Mouse (Mus musculus): ENCODE results near the gene Plekhg3. TPM values are rescaled to one million over a fixed set of nuclear protein-coding genes. Genes with fewer than 3 reads are reported as not detected.

Gene Plekhg3
- 0.47 and 0.90 TPM in 2 replicates for polyA plus RNA-seq (2014; fragmentation: Nextera tagmentation; extraction: Ambion mirVana)

DNA sequence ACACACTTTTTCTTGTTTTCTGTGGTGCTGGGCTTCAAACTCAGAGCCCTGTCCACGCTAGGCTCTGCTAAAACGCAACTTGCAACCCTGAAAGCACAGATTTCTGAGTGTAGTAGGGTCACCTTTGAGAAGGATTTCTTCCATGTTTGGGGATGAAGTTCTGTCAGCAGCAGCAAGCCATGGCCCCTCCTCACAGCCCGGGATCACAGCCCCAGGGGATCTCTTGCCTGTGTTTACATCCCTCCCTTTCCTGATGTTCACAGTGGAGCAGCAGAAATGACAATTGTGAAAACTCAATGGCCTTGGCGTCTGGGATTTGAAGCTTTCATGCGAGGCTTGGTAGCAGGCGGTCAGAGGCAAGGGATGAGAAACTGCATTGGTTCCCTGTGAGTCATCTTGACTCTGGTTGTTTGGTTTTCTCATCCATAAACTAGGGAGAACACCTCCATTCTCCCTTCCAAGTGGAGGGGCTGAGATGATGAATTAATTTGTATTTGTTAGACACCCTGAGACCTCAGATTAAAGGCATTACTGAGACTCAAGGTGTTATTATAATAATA is at the start of gene Plekhg3:
Plekhg3 (plus strand) TSS at position 312 of the 560 bp plus-strand sequence.
- no peak for ATAC-seq (ENCODE audit: low read depth)
- H3K27me3 ChIP-seq (ENCODE audit: control insufficient read depth, insufficient read depth, low read length), result peaks cover 39% of the 10 kb centered on the region

DNA sequence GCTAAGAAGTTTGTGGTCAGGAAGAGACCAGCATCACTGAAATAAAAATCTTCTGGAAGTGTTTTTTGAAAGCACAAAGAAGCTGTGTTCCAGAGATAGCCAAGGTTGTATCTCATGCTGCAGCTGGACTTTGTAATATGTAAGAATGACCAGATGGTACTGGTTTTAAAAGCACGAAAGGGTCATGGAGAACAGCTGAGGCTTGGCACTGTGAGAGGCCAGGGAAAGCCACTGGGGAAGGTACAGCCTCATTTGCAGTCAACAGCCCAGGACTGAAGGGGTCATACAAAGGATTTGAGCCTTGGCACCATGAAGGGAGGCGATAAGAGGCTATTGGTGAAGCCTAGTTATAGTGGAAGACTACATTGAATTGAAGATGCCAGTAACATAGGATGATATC is 48.2 kb upstream of the Plekhg3 start:
- WGBS, result 87% methylated on average over 2 of the region's 2 CpGs
- Histone ChIP-seq H3K27ac (ENCODE audit: low read depth, low read length) (no peak overlapping the region), H3K9ac (replicated peaks; ENCODE audit: low read depth, low read length) (no peak overlapping the region), H3K36me3 (ENCODE audit: control insufficient read depth, insufficient read depth, low read length) (no peaks in the 10 kb centered on the region), H3K4me2 (ENCODE audit: low read depth, low read length) (no peak overlapping the region), H3K4me3 (ENCODE audit: low read depth, low read length) (no peak overlapping the region), H3K4me1 (ENCODE audit: control insufficient read depth, insufficient read depth, low read length) (no peaks in the 10 kb centered on the region), H3K27me3 (ENCODE audit: control insufficient read depth, insufficient read depth, low read length) (no peaks in the 10 kb centered on the region), H3K9me3 (ENCODE audit: control insufficient read depth, low read length) (no peaks in the 10 kb centered on the region)
- ATAC-seq (ENCODE audit: low read depth), result no peak

More for the DNA sequence above, at the start of gene Plekhg3:
- Histone ChIP-seq H3K4me1 (ENCODE audit: control insufficient read depth, insufficient read depth, low read length) (peaks cover 8% of the 10 kb centered on the region; the same call in 1 of the 2 replicates), H3K9ac (replicated peaks; ENCODE audit: low read depth, low read length) (no peak within 1 kb of the TSS), H3K27ac (ENCODE audit: low read depth, low read length) (no peak within 1 kb of the TSS), H3K4me2 (ENCODE audit: low read depth, low read length) (no peak within 1 kb of the TSS), H3K36me3 (ENCODE audit: control insufficient read depth, insufficient read depth, low read length) (no peaks in the 10 kb centered on the region), H3K4me3 (ENCODE audit: low read depth, low read length) (no peak within 1 kb of the TSS), H3K9me3 (ENCODE audit: control insufficient read depth, low read length) (no peaks in the 10 kb centered on the region)
- 39% methylated on average over 6 of the region's 6 CpGs for WGBS

GRCm38 (mm10) chr12:76482948-76483347 is 47.7 kb upstream of the Plekhg3 start:
- Histone ChIP-seq H3K9ac (replicated peaks; ENCODE audit: low read depth, low read length) (no peak overlapping the region), H3K9me3 (ENCODE audit: control insufficient read depth, low read length) (no peaks in the 10 kb centered on the region), H3K36me3 (ENCODE audit: control insufficient read depth, insufficient read depth, low read length) (no peaks in the 10 kb centered on the region), H3K4me3 (ENCODE audit: low read depth, low read length) (no peak overlapping the region), H3K27ac (ENCODE audit: low read depth, low read length) (no peak overlapping the region), H3K4me2 (ENCODE audit: low read depth, low read length) (no peak overlapping the region), H3K27me3 (ENCODE audit: control insufficient read depth, insufficient read depth, low read length) (no peaks in the 10 kb centered on the region), H3K4me1 (ENCODE audit: control insufficient read depth, insufficient read depth, low read length) (no peaks in the 10 kb centered on the region)
- no peak for ATAC-seq (ENCODE audit: low read depth)
- WGBS, result 91% methylated on average over 2 of the region's 2 CpGs

GRCm38 (mm10) chr12:76484881-76485280 is 45.8 kb upstream of the Plekhg3 start:
- no peaks in the 10 kb centered on the region for H3K9me3 ChIP-seq (ENCODE audit: control insufficient read depth, low read length)
- H3K36me3 ChIP-seq (ENCODE audit: control insufficient read depth, insufficient read depth, low read length), result no peaks in the 10 kb centered on the region
- 67% methylated on average over 4 of the region's 4 CpGs for WGBS
- no peaks in the 10 kb centered on the region for H3K27me3 ChIP-seq (ENCODE audit: control insufficient read depth, insufficient read depth, low read length)
- no peaks in the 10 kb centered on the region for H3K4me1 ChIP-seq (ENCODE audit: control insufficient read depth, insufficient read depth, low read length)
- H3K4me3 ChIP-seq (ENCODE audit: low read depth, low read length), result no peak overlapping the region
- H3K9ac ChIP-seq (replicated peaks; ENCODE audit: low read depth, low read length), result no peak overlapping the region
- no peak overlapping the region for H3K27ac ChIP-seq (ENCODE audit: low read depth, low read length)
- ATAC-seq (ENCODE audit: low read depth), result no peak
- no peak overlapping the region for H3K4me2 ChIP-seq (ENCODE audit: low read depth, low read length)

- WGBS, result 69% methylated on average over 11 of the region's 11 CpGs
Measured at GRCm38 (mm10) chr12:76485381-76485780, 45.3 kb upstream of the Plekhg3 start.

GRCm38 (mm10) chr12:76486943-76487342 is 43.7 kb upstream of the Plekhg3 start:
- Histone ChIP-seq H3K9ac (replicated peaks; ENCODE audit: low read depth, low read length) (no peak overlapping the region), H3K27me3 (ENCODE audit: control insufficient read depth, insufficient read depth, low read length) (no peaks in the 10 kb centered on the region), H3K4me1 (ENCODE audit: control insufficient read depth, insufficient read depth, low read length) (no peaks in the 10 kb centered on the region), H3K27ac (ENCODE audit: low read depth, low read length) (no peak overlapping the region), H3K9me3 (ENCODE audit: control insufficient read depth, low read length) (no peaks in the 10 kb centered on the region), H3K4me3 (ENCODE audit: low read depth, low read length) (no peak overlapping the region), H3K36me3 (ENCODE audit: control insufficient read depth, insufficient read depth, low read length) (no peaks in the 10 kb centered on the region), H3K4me2 (ENCODE audit: low read depth, low read length) (no peak overlapping the region)
- WGBS, result 84% methylated on average over 9 of the region's 9 CpGs
- no peak for ATAC-seq (ENCODE audit: low read depth)

More at GRCm38 (mm10) chr12:76485381-76485780, 45.3 kb upstream of the Plekhg3 start:
- Histone ChIP-seq H3K27me3 (ENCODE audit: control insufficient read depth, insufficient read depth, low read length) (no peaks in the 10 kb centered on the region), H3K9ac (replicated peaks; ENCODE audit: low read depth, low read length) (no peak overlapping the region), H3K4me2 (ENCODE audit: low read depth, low read length) (no peak overlapping the region), H3K4me3 (ENCODE audit: low read depth, low read length) (no peak overlapping the region), H3K4me1 (ENCODE audit: control insufficient read depth, insufficient read depth, low read length) (no peaks in the 10 kb centered on the region), H3K36me3 (ENCODE audit: control insufficient read depth, insufficient read depth, low read length) (no peaks in the 10 kb centered on the region), H3K9me3 (ENCODE audit: control insufficient read depth, low read length) (no peaks in the 10 kb centered on the region), H3K27ac (ENCODE audit: low read depth, low read length) (no peak overlapping the region)
- ATAC-seq (ENCODE audit: low read depth), result no peak

GRCm38 (mm10) chr12:76490798-76491197 is 39.9 kb upstream of the Plekhg3 start:
- ATAC-seq (ENCODE audit: low read depth), result no peak

GRCm38 (mm10) chr12:76493462-76493861 is 37.2 kb upstream of the Plekhg3 start:
- H3K4me2 ChIP-seq (ENCODE audit: low read depth, low read length), result no peak overlapping the region
- H3K27me3 ChIP-seq (ENCODE audit: control insufficient read depth, insufficient read depth, low read length), result no peaks in the 10 kb centered on the region
- no peak overlapping the region for H3K27ac ChIP-seq (ENCODE audit: low read depth, low read length)
- no peak for ATAC-seq (ENCODE audit: low read depth)
- H3K36me3 ChIP-seq (ENCODE audit: control insufficient read depth, insufficient read depth, low read length), result no peaks in the 10 kb centered on the region
- H3K9ac ChIP-seq (replicated peaks; ENCODE audit: low read depth, low read length), result no peak overlapping the region
- no peak overlapping the region for H3K4me3 ChIP-seq (ENCODE audit: low read depth, low read length)
- WGBS, result 61% methylated on average over 5 of the region's 5 CpGs
- H3K9me3 ChIP-seq (ENCODE audit: control insufficient read depth, low read length), result no peaks in the 10 kb centered on the region
- no peaks in the 10 kb centered on the region for H3K4me1 ChIP-seq (ENCODE audit: control insufficient read depth, insufficient read depth, low read length)

More at GRCm38 (mm10) chr12:76490798-76491197, 39.9 kb upstream of the Plekhg3 start:
- WGBS, result 94% methylated on average over 1 of the region's 1 CpGs
- H3K9ac ChIP-seq (replicated peaks; ENCODE audit: low read depth, low read length), result no peak overlapping the region
- no peak overlapping the region for H3K4me2 ChIP-seq (ENCODE audit: low read depth, low read length)
- no peaks in the 10 kb centered on the region for H3K27me3 ChIP-seq (ENCODE audit: control insufficient read depth, insufficient read depth, low read length)
- no peaks in the 10 kb centered on the region for H3K36me3 ChIP-seq (ENCODE audit: control insufficient read depth, insufficient read depth, low read length)
- H3K27ac ChIP-seq (ENCODE audit: low read depth, low read length), result no peak overlapping the region
- no peaks in the 10 kb centered on the region for H3K4me1 ChIP-seq (ENCODE audit: control insufficient read depth, insufficient read depth, low read length)
- H3K4me3 ChIP-seq (ENCODE audit: low read depth, low read length), result no peak overlapping the region
- H3K9me3 ChIP-seq (ENCODE audit: control insufficient read depth, low read length), result no peaks in the 10 kb centered on the region

DNA sequence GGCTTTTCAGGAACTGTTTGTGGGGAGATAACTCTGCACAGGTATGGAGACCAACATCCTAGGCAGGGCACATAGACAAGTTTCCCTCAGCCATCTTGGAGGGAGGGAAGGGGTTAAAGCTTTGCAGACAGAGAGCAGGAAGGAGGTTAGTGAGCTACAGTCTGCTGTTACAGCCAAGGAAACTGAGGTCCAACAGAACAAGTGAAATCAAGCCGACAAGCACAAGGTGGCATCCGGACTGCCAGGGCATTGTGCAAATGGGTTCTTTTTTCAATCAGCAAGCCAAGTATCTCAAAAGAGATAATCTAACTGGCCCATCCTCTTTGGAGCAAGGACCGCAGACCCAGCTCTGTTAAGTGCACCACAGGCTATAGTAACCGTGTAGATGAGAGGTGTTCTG is 35.3 kb upstream of the Plekhg3 start:
- Histone ChIP-seq H3K27me3 (ENCODE audit: control insufficient read depth, insufficient read depth, low read length) (no peaks in the 10 kb centered on the region), H3K9ac (replicated peaks; ENCODE audit: low read depth, low read length) (no peak overlapping the region), H3K9me3 (ENCODE audit: control insufficient read depth, low read length) (no peaks in the 10 kb centered on the region), H3K4me2 (ENCODE audit: low read depth, low read length) (no peak overlapping the region), H3K27ac (ENCODE audit: low read depth, low read length) (no peak overlapping the region), H3K4me3 (ENCODE audit: low read depth, low read length) (no peak overlapping the region), H3K4me1 (ENCODE audit: control insufficient read depth, insufficient read depth, low read length) (no peaks in the 10 kb centered on the region), H3K36me3 (ENCODE audit: control insufficient read depth, insufficient read depth, low read length) (no peaks in the 10 kb centered on the region)
- no peak for ATAC-seq (ENCODE audit: low read depth)
- 81% methylated on average over 4 of the region's 4 CpGs for WGBS
